Mouse (Mus musculus): ENCODE data around the gene Rdh19.

DNA sequence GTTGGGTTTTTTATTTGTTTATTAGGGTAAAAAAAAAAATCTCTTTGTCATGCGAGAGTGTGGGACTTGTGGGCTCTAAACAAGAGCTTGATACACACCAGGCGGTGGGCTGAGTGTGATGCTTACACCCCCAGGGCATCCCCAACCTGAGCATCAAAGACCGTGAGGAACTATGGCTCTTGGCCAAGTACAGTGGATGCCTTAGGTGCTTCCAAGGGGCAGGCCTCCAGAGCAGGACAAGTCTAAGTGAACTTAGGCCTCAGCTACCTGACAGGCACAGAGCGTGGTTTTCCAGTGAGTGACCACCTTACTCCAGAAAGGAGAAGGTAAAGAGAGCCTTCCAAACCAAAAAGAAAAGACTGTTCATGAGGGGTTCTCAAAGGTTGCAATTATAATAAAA is 37.2 kb downstream of the Rdh19 start:
- TF ChIP-seq POLR2A (IDR thresholded peaks at IDR 0.05; ENCODE audit: borderline replicate concordance, insufficient read depth, low read length) (no peak), CTCF (IDR thresholded peaks at IDR 0.05; ENCODE audit: borderline replicate concordance, insufficient read depth, low read depth, low read length) (no peak)

All from cerebellum, adult 2 months (tissue).